ENCODE assay signal across 17 mouse cellular contexts in genomic region chr16:94798241-94798640, GRCm38 (mm10).
"Had no signal": no experiment of that assay in that cellular context is flagged by ENCODE, and none has a peak within 500 bp of the region (broad histone marks: within the 10 kb centered on the region; RNA-seq: fewer than 3 reads in every experiment).

No protein-coding gene starts in this region.

- H3K4me3 ChIP-seq: liver, embryonic 15.5 days; megakaryocyte, embryonic 14.5 days; midbrain, embryonic 13.5 days; midbrain, embryonic 15.5 days had no signal

- H3K9ac ChIP-seq: liver, embryonic 15.5 days; liver, postnatal 0 days; lung, embryonic 14.5 days; midbrain, embryonic 13.5 days; midbrain, embryonic 15.5 days had no signal

- ATAC-seq: liver, postnatal 0 days; midbrain, embryonic 13.5 days; midbrain, embryonic 15.5 days had no signal

- H3K27ac ChIP-seq: liver, embryonic 15.5 days; midbrain, embryonic 13.5 days; midbrain, embryonic 15.5 days had no signal

- H3K27me3 ChIP-seq: liver, embryonic 15.5 days; midbrain, embryonic 13.5 days; midbrain, embryonic 15.5 days had no signal

- H3K36me3 ChIP-seq: liver, embryonic 15.5 days; midbrain, embryonic 13.5 days; midbrain, embryonic 15.5 days had no signal

- H3K4me2 ChIP-seq: liver, embryonic 15.5 days; lung, embryonic 14.5 days; midbrain, embryonic 11.5 days; midbrain, embryonic 13.5 days; midbrain, embryonic 15.5 days had no signal

- DNase-seq: liver, postnatal 0 days; lung, embryonic 14.5 days; lung, postnatal 10 days; lung, postnatal 4 days; retina, postnatal 1 day; right cerebral cortex, adult 18-20 months; right cerebral cortex, postnatal 25 days; right cerebral cortex, postnatal 4 days; spleen, adult 18-20 months; thymus, adult 18-20 months; thymus, postnatal 14 days; thymus, postnatal 36 days had no signal

- H3K9me3 ChIP-seq: liver, embryonic 15.5 days; midbrain, embryonic 15.5 days had no signal

- H3K4me1 ChIP-seq: liver, embryonic 15.5 days; midbrain, embryonic 13.5 days; midbrain, embryonic 15.5 days had no signal
